Mouse (Mus musculus): ENCODE measurements at regions not wholly inside any gene's neighbourhood (a gene's known extent, or its start where the extent isn't known, plus 50 kb on each side); places are given as distances from the start of the nearest gene placed in this dataset.

DNA sequence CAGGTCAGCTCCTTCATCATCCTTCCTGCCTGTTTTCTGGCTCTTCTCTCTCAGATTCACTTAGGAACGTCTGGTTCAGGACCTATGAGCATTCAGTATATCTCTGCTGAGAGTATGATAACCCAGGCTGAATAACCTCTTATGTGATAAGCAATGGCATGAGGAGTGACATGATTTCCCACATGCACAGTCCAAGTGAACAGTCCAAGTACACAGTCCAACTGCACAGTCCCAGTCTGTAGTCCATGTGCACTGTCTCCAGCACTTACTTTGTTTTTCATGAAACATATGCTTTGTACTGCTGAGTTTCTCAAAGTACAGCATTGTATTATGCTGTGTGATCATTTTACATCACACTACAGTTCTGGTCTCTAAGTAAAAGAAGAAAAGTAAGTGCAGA, 510.8 kb downstream of the Lrriq3 start:
- Histone ChIP-seq H3K4me3 (replicated peaks in 1 of 3; ENCODE audit: low read depth in 2 of 3, low read length in 2 of 3, poor library complexity in 1 of 3) (no peak overlapping the region), H3K27ac (ENCODE audit: insufficient read depth, low read depth) (no peak overlapping the region), H3K9me3 (replicated peaks; ENCODE audit: low read length) (no peaks in the 10 kb centered on the region), H3K27me3 (replicated peaks) (no peaks in the 10 kb centered on the region), H3K9ac (ENCODE audit: insufficient read depth, low read depth) (no peak overlapping the region), H3K4me2 (ENCODE audit: insufficient read depth, low read depth, poor library complexity, severe bottlenecking) (no peak overlapping the region), H3K79me2 (replicated peaks; ENCODE audit: control insufficient read depth, extremely low read depth, insufficient read depth, poor library complexity, severe bottlenecking) (no peaks in the 10 kb centered on the region), H3K4me1 (ENCODE audit: control insufficient read depth in 1 of 2, insufficient read depth in 2 of 2) (no peaks in the 10 kb centered on the region), H3K36me3 (replicated peaks in 1 of 2; ENCODE audit: control insufficient read depth in 1 of 2, insufficient read depth in 1 of 2, low read length in 1 of 2) (no peaks in the 10 kb centered on the region)
- TF ChIP-seq EP300 (IDR thresholded peaks at IDR 0.05; ENCODE audit: low read length), result no peak
- TF ChIP-seq TCF12 (IDR thresholded peaks at IDR 0.05; ENCODE audit: low read depth, low read length), result no peak
- TF ChIP-seq ELF1 (IDR thresholded peaks at IDR 0.05; ENCODE audit: low read depth, low read length), result no peak
- TF ChIP-seq ZMIZ1 (IDR thresholded peaks at IDR 0.05; ENCODE audit: low read depth, low read length), result no peak
- no peak for TF ChIP-seq CTCF (conservative IDR thresholded peaks at IDR 0.05 in 1 of 2, IDR thresholded peaks at IDR 0.05 in 1 of 2; ENCODE audit: low read depth in 2 of 2, low read length in 2 of 2)
- TF ChIP-seq GABPA (IDR thresholded peaks at IDR 0.05; ENCODE audit: insufficient replicate concordance, low read depth, low read length), result no peak
- TF ChIP-seq MXI1 (IDR thresholded peaks at IDR 0.05; ENCODE audit: low read depth, low read length), result no peak
- no peak for TF ChIP-seq MAX (IDR thresholded peaks at IDR 0.05; ENCODE audit: low read length)
- no peak for TF ChIP-seq HCFC1 (IDR thresholded peaks at IDR 0.05; ENCODE audit: low read depth, low read length)
- TF ChIP-seq NRF1 (IDR thresholded peaks at IDR 0.05; ENCODE audit: low read depth, low read length), result no peak
- no peak for TF ChIP-seq POLR2A (IDR thresholded peaks at IDR 0.05; ENCODE audit: low read depth, low read length)
- TF ChIP-seq MYC (IDR thresholded peaks at IDR 0.05; ENCODE audit: low read depth, low read length), result no peak
- no peak for TF ChIP-seq RAD21 (IDR thresholded peaks at IDR 0.05; ENCODE audit: low read depth, low read length)
- no peak for TF ChIP-seq MAFK (IDR thresholded peaks at IDR 0.05; ENCODE audit: insufficient replicate concordance, low read length)
- no peak for TF ChIP-seq NELFE (IDR thresholded peaks at IDR 0.05; ENCODE audit: low read depth, low read length)
- TF ChIP-seq SMC3 (IDR thresholded peaks at IDR 0.05; ENCODE audit: low read depth, low read length), result no peak
- no peak for TF ChIP-seq ZC3H11A (IDR thresholded peaks at IDR 0.05; ENCODE audit: low read depth, low read length)
- TF ChIP-seq USF1 (IDR thresholded peaks at IDR 0.05; ENCODE audit: low read depth, low read length), result no peak
- dilution Hi-C loops (cut with MboI; ENCODE audit: extremely low pct_ligation_motif_present, extremely low pct_unique_long_range_greater_than_20kb, low sequenced_read_pairs), result no loop called here
- no peak for DNase-seq (ENCODE audit: extremely low read depth)
- in situ Hi-C loops (cut with MboI; ENCODE audit: low pct_ligation_motif_present, low pct_unique_long_range_greater_than_20kb, low sequenced_read_pairs), result no loop called here
